Mouse (Mus musculus) C2C12 (cell line): ENCODE data around the gene Stmnd1. TPM values are rescaled to one million over a fixed set of nuclear protein-coding genes. Genes with fewer than 3 reads are reported as not detected.
"Not testable (repeated sequence)": the region's sequence is repeated elsewhere in the genome, so short reads cannot be mapped to it uniquely, and the experiment has no call there.

Experiments
- H3K27me3 ChIP-seq: one replicate; pipeline ENCODE4 v1.6.1; 2011; ENCODE audit not compliant: control insufficient read depth, insufficient read depth, insufficient read length
- H3K36me3 ChIP-seq: one replicate; pipeline ENCODE4 v1.6.1; 2011; ENCODE audit not compliant: control insufficient read depth, insufficient read depth
- H3K4me3 ChIP-seq: one replicate; pipeline ENCODE4 v1.5.1; 2011; ENCODE audit warnings: mild to moderate bottlenecking, control low read depth; ENCODE audit not compliant: poor library complexity, insufficient read depth, severe bottlenecking
- H3K79me2 ChIP-seq: one replicate; pipeline ENCODE4 v1.6.1; 2011; ENCODE audit not compliant: control insufficient read depth, insufficient read depth
- H3K79me3 ChIP-seq: one replicate; pipeline ENCODE4 v1.6.1; 2011; ENCODE audit warnings: low read depth, control low read depth
- H3ac ChIP-seq: one replicate; pipeline ENCODE3; 2011; ENCODE audit warnings: low read depth; ENCODE audit not compliant: control insufficient read depth, insufficient read length
- CEBPB ChIP-seq: IDR thresholded peaks from one replicate; pipeline ENCODE4 v1.6.1; 2011; ENCODE audit warnings: low read depth, mild to moderate bottlenecking, control low read depth, moderate library complexity
- CTCF ChIP-seq: IDR thresholded peaks from one replicate; pipeline ENCODE4 v1.5.1; 2011; ENCODE audit not compliant: control insufficient read depth, insufficient read depth, insufficient read length
- FOSL1 ChIP-seq: IDR thresholded peaks from one replicate; pipeline ENCODE4 v1.8.0; 2011; ENCODE audit warnings: mild to moderate bottlenecking, low read length; ENCODE audit not compliant: poor library complexity, insufficient read depth, severe bottlenecking
- MAX ChIP-seq: IDR thresholded peaks from one replicate; pipeline ENCODE4 v1.6.1; 2011; ENCODE audit warnings: mild to moderate bottlenecking, control low read depth
- MYOD1 ChIP-seq: IDR thresholded peaks from one replicate; pipeline ENCODE4 v1.6.1; 2011; ENCODE audit warnings: low read depth; ENCODE audit not compliant: control insufficient read depth, insufficient read length
- MYOG ChIP-seq: IDR thresholded peaks from one replicate; pipeline ENCODE4 v1.6.1; 2011; ENCODE audit not compliant: control insufficient read depth, insufficient read length; ENCODE audit errors: extremely low read depth
- USF1 ChIP-seq: IDR thresholded peaks from one replicate; pipeline ENCODE4 v1.6.1; 2011; ENCODE audit warnings: low read depth, mild to moderate bottlenecking, control low read depth, moderate library complexity
- polyA plus RNA-seq: library from polyadenylated mRNA; unstranded; fragments of >200 nt; fragmentation: generic; extraction: Trizol; gene quantifications from one replicate; pipeline ENCODE4 v1.2.1, GENCODE M21; 2012; ENCODE audit warnings: missing spikeins

The Stmnd1 gene
- polyA plus RNA-seq, 1 experiment: 0.02 TPM

- no peak overlapping the region for H3ac ChIP-seq
- no peaks in the 10 kb centered on the region for H3K79me3 ChIP-seq
- H3K79me2 ChIP-seq: no peaks in the 10 kb centered on the region
Observed at GRCm38 (mm10) chr13:46297701-46298100, 24.2 kb downstream of the Stmnd1 start.

GRCm38 (mm10) chr13:46310790-46311189 is 37.3 kb downstream of the Stmnd1 start:
- H3K4me3 ChIP-seq: no peak overlapping the region
- no peak for TF ChIP-seq FOSL1
- peak; percentile 5 for TF ChIP-seq CTCF
- TF ChIP-seq MYOD1: no peak
- TF ChIP-seq CEBPB: no peak
- no peaks in the 10 kb centered on the region for H3K79me2 ChIP-seq
- no peaks in the 10 kb centered on the region for H3K27me3 ChIP-seq
- H3K36me3 ChIP-seq: no peaks in the 10 kb centered on the region
- no peak overlapping the region for H3ac ChIP-seq
- H3K79me3 ChIP-seq: no peaks in the 10 kb centered on the region

More at GRCm38 (mm10) chr13:46297701-46298100, 24.2 kb downstream of the Stmnd1 start:
- TF ChIP-seq CEBPB (no peak), FOSL1 (no peak), USF1 (no peak), MAX (no peak), MYOG (no peak), MYOD1 (no peak), CTCF (no peak)
- Histone ChIP-seq H3K4me3 (no peak overlapping the region), H3K27me3 (no peaks in the 10 kb centered on the region), H3K36me3 (no peaks in the 10 kb centered on the region)

- Histone ChIP-seq H3K4me3 (no peak overlapping the region), H3K27me3 (no peaks in the 10 kb centered on the region), H3K79me3 (no peaks in the 10 kb centered on the region), H3ac (no peak overlapping the region), H3K36me3 (no peaks in the 10 kb centered on the region), H3K79me2 (no peaks in the 10 kb centered on the region)
- TF ChIP-seq USF1: no peak
- no peak for TF ChIP-seq FOSL1
- TF ChIP-seq CEBPB: no peak
- TF ChIP-seq MYOG: no peak
- no peak for TF ChIP-seq MAX
- TF ChIP-seq MYOD1: no peak
- TF ChIP-seq CTCF: no peak
Observed at GRCm38 (mm10) chr13:46313176-46313575, 39.7 kb downstream of the Stmnd1 start.

- Histone ChIP-seq H3K36me3 (no peaks in the 10 kb centered on the region), H3ac (no peak overlapping the region), H3K79me2 (no peaks in the 10 kb centered on the region), H3K27me3 (no peaks in the 10 kb centered on the region), H3K79me3 (no peaks in the 10 kb centered on the region), H3K4me3 (no peak overlapping the region)
- TF ChIP-seq MYOD1: no peak
- no peak for TF ChIP-seq MYOG
- no peak for TF ChIP-seq CEBPB
- TF ChIP-seq CTCF: no peak
- no peak for TF ChIP-seq MAX
- TF ChIP-seq FOSL1: no peak
- TF ChIP-seq USF1: no peak
Observed at GRCm38 (mm10) chr13:46315165-46315564, 41.6 kb downstream of the Stmnd1 start.

GRCm38 (mm10) chr13:46326351-46326985 is 52.9 kb downstream of the Stmnd1 start:
- Histone ChIP-seq H3ac (no peak overlapping the region), H3K27me3 (no peaks in the 10 kb centered on the region), H3K4me3 (no peak overlapping the region), H3K79me2 (no peaks in the 10 kb centered on the region), H3K36me3 (no peaks in the 10 kb centered on the region), H3K79me3 (no peaks in the 10 kb centered on the region)
- TF ChIP-seq FOSL1 (no peak), MYOG (no peak), MYOD1 (no peak), CTCF (no peak), MAX (no peak), USF1 (no peak), CEBPB (no peak)

GRCm38 (mm10) chr13:46335020-46335419 is 61.5 kb downstream of the Stmnd1 start:
- Histone ChIP-seq H3K79me3 (no peaks in the 10 kb centered on the region), H3K79me2 (no peaks in the 10 kb centered on the region), H3ac (no peak overlapping the region), H3K27me3 (no peaks in the 10 kb centered on the region), H3K36me3 (no peaks in the 10 kb centered on the region), H3K4me3 (no peak overlapping the region)
- TF ChIP-seq CEBPB (no peak), USF1 (no peak), MAX (no peak), MYOD1 (no peak)

- not testable (repeated sequence) for H3K36me3 ChIP-seq, H3K79me2 ChIP-seq, H3ac ChIP-seq, H3K79me3 ChIP-seq, H3K4me3 ChIP-seq, H3K27me3 ChIP-seq
Observed at GRCm38 (mm10) chr13:46336281-46336680, 62.8 kb downstream of the Stmnd1 start.
